Mouse (Mus musculus) gastrocnemius, postnatal 36 days (tissue): Measurements from ENCODE around the gene Slc7a15. TPM values are rescaled to one million over a fixed set of nuclear protein-coding genes. Genes with fewer than 3 reads are reported as not detected.

Experiments used
- DNase-seq, 2 experiments: peaks; one replicate each; pipeline ENCODE4 v3.0.0; 2022
- intact Hi-C: fragments of 180-260 bp; cut with DNase I; formaldehyde crosslinking; loops from one replicate; pipeline ENCODE4 v1.15.1; 2025
- total RNA-seq, 2 experiments: library from RNA; stranded (reverse); gene quantifications; 2 replicates each; pipeline ENCODE4 v1.2.3; 2021

The Slc7a15 gene
- total RNA-seq, 2 experiments from 2014 or later, result not detected

DNA sequence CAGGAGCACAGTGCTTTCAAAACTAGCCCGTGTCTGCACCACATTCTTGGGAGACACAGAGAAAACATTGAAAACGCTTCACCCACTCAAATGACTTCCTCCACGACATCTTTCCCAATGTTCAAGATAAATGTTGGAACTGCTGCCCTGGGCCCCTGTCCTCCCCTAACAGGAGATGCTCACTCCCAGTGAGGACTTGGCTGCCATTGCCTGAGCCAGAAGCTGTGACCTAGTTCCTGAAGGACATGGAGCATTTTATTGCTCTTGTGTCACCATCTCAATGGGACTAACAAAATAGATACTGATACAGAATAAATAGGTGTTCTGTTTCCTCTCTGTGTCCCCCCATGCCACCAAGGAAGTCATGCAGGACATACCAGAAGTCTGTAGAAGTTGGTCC lies 104.2 kb downstream of the Slc7a15 start:
- intact Hi-C loops, result loop anchor here (5.0 kb wide), 1 partner anchor 107 kb away; no protein-coding TSS in a partner anchor
- DNase-seq, result no peak

DNA sequence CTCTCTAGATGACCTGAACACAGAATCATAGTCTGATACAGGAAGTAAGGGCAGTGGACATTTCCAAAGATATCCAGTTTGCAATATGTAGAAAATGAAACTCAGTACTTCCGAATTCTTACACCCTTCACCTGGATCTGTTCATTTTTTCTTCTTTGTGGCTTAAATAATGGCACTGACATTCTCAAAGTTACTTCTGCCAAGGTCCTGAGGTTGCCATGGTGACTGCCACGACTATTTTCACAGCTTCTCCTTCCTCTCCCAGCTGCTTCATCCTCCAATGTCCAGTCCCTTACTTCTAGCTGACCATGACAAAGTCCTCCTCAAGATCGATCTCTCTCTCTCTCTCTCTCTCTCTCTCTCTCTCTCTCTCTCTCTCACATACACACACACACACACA lies 105.5 kb downstream of the Slc7a15 start:
- intact Hi-C loops, result no loop called here
- DNase-seq, result no peak

DNA sequence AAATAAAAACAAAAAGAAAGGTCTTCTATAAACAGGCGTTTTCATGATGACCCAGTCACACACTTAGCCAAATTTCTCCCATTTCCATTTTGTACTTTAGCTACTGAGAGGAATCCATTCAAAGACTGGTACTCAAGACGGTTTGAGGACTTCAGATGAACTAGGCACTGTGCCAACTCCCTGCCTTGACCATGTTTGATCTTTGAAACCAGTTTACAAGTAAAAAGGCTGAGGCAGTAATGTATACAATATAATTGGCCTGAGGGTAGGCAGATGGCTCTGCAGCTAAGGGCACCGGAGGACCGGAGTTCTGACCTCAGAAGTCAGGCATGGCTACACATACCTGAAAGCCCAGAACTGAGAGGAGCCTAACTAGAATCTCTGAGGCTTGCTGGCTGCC lies 109.8 kb downstream of the Slc7a15 start:
- DNase-seq, result no peak
- intact Hi-C loops, result loop anchor here (5.0 kb wide), 1 partner anchor 37 kb away; no protein-coding TSS in a partner anchor

DNA sequence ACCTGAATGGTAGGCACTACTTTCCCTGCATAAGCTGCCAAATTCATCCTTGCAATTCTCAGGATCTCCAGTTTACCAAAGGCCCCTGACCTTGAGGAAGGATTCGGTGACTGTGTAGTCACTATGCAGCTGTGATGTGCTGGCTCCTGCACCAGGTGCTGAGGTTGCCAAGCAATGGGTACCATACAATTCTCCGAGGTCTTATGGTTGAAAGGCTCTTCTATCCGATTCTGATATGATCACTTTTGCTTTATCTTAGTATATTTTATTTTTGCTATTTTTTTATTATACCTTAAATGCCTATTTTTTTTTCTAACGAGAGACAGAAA lies 110.2 kb downstream of the Slc7a15 start:
- intact Hi-C loops, result loop anchor here (5.0 kb wide), 1 partner anchor 36 kb away; no protein-coding TSS in a partner anchor
- DNase-seq, result no peak

DNA sequence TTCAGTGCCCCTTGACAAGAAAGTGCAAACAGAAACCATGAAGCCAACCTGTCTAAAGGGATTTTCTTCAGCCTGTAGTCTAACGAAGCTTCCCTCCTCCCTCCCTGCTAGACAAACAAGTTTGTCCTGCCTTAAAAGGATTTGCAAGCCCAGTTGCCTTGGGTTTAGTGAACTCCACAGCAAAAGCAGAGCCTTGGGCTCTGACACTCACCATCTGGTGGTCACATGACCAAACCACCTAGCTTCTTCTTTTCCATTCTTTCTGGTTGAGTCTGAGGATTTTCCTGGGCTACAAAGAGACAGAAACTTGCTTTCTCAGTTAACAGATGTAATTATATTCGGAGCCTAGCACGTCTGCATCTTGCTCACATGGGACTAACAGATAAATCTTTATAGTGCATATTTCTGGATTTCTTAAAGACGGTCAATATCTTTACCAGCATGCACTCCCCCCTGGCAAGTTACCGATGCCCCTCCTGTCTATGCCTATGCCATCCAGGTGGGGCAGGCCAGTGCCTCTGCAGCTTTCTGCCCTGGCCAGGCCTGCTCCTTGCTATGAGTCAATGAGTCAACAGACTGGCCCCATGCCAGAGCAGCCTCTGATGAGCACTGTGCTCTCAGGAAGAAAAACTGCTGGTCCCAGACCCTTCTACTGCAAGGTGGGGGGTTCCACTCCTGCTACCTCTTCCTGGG lies 110.8 kb downstream of the Slc7a15 start:
- DNase-seq, result peak in 1 of 2 experiments; percentile 54
- intact Hi-C loops, result loop anchor here (5.0 kb wide), 1 partner anchor 36 kb away; no protein-coding TSS in a partner anchor

DNA sequence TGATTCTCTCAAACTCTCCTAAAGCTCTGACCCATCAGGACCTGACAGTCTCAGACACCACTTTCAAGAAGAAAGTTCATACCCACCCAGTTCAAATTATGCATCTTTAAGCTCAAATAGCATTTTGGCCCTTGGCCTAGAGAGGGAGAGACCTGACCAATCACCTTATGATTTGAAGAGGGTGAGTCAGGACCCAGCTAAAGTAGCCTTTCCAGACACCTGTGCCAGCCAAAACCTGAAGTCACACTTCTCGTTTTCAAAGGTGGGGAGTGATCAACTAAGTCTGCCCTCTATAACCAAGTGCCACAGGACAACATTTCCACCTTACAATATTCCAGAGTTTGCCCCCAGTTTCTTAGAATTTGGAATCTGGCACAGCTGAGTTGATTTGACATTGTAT lies 111.6 kb downstream of the Slc7a15 start:
- intact Hi-C loops, result loop anchor here (5.0 kb wide), 1 partner anchor 35 kb away; no protein-coding TSS in a partner anchor
- no peak for DNase-seq

DNA sequence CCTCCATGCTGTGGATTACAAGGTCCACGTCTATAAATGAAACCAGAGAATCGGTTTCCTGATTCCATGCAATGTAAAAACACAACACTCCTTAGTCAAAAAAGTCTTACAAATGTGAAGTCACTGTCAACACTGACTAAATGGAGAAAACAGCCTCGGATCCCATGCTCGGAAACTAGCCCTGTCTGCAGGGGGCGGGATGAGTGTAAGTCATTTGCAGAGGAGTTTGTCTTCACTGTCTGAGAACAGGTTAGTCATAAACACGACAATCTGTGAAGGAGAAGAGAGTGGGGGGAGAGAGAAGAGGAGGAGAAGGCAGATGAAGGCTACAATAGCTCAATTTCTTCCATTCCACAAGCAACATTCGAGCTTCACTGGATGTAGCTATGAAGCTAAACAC lies 113.6 kb downstream of the Slc7a15 start:
- DNase-seq, result no peak
- intact Hi-C loops, result loop anchor here (5.0 kb wide), 1 partner anchor 33 kb away; no protein-coding TSS in a partner anchor

DNA sequence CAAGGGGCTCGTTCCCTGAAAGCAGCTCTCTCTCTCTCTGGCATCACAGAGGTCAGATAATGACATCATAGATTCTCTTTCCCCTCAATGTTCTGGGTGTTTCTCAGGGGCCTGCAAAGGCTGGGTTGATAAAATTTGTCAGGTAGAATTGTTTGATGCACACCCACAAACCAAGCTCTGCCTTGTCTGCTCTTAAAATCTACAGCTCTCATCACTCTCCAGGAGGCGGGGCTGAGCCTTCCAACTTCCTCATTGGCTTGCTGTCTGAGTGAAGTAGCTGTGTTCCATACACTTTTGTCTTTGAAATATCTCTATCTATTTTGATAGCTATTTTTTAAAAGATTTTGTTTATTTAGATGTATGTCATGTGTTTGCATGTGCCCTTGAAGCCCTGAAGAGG lies 116.7 kb downstream of the Slc7a15 start:
- intact Hi-C loops, result no loop called here
- no peak for DNase-seq

Other genes starting within 250 kb of the Slc7a15 start
- 10 to 100 TPM; 50.7 to 56.4 TPM for gene Rhob, start 99.1 kb downstream of the Slc7a15 start, total RNA-seq
- 10 to 100 TPM; 70.1 to 72.1 TPM for gene Pum2, start 75.1 kb upstream of the Slc7a15 start, total RNA-seq
- 1 to 10 TPM; 2.7 to 3.3 TPM for gene Sdc1, start 172.3 kb upstream of the Slc7a15 start, total RNA-seq